ENCODE assay signal across 8 mouse cellular contexts in the genomic region with DNA sequence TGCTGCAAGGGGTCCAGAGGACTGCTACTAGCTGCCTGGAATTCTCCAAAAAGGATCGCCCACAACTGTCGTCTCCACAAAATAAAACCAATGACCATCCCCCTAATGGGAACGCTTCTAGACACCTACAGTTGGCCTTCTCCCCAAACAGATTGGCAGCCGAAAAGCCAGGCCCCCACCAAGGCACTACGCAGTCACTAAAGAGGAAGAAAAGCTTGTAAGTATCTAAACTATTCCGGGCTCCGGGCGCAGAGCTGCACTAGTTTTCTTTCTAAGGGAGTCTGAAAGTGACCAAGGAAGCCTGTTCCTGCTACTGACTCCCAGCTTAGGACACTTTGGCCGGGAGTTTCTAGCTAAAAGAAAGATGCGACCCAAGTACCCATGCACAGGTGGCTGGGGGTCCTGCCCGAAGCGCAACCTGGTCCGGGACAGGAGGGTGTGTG. TPM values are rescaled to one million over a fixed set of nuclear protein-coding genes. Genes with fewer than 3 reads are reported as not detected.
DNase-seq lines count a peak whose midpoint lies in the region; ATAC-seq and TF ChIP-seq lines count a peak whose summit lies in the region.

No protein-coding gene starts in this region.

- peak overlapping the region; percentile 64 for H3K4me3 ChIP-seq in heart, embryonic 15.5 days
- peak overlapping the region; percentile 91 for H3K4me3 ChIP-seq in ES-Bruce4 (ENCODE audit: low read depth, low read length)
- H3K4me3 ChIP-seq in embryonic facial prominence, embryonic 15.5 days (replicated peaks): peak overlapping the region; percentile 65
- H3K4me3 ChIP-seq in limb, embryonic 10.5 days: peak overlapping the region; percentile 83
- H3K4me3 ChIP-seq in stomach, embryonic 14.5 days (ENCODE audit: low read depth, low read length): peak overlapping the region; percentile 56

- no peak for TF ChIP-seq CTCF in ES-Bruce4 (IDR thresholded peaks at IDR 0.05; ENCODE audit: low read depth, low read length)

- no peak for TF ChIP-seq EP300 in ES-Bruce4 (IDR thresholded peaks at IDR 0.05; ENCODE audit: insufficient read depth, low read depth, low read length)

- H3K9ac ChIP-seq in heart, embryonic 15.5 days: peak overlapping the region; percentile 51
- H3K9ac ChIP-seq in ES-Bruce4 (ENCODE audit: low read depth, poor library complexity, severe bottlenecking): peak overlapping the region; percentile 83
- H3K9ac ChIP-seq in embryonic facial prominence, embryonic 15.5 days: peak overlapping the region; percentile 27
- H3K9ac ChIP-seq in stomach, embryonic 14.5 days (replicated peaks; ENCODE audit: low read depth, low read length): no peak overlapping the region

- H3K4me1 ChIP-seq in heart, embryonic 15.5 days (replicated peaks): peaks cover 7% of the 10 kb centered on the region; the same call in 1 of the 2 replicates
- no peaks in the 10 kb centered on the region for H3K4me1 ChIP-seq in ES-Bruce4 (ENCODE audit: control insufficient read depth, insufficient read depth, low read length)
- peaks cover 14% of the 10 kb centered on the region for H3K4me1 ChIP-seq in embryonic facial prominence, embryonic 15.5 days
- peaks cover 8% of the 10 kb centered on the region; the same call in 1 of the 2 replicates for H3K4me1 ChIP-seq in limb, embryonic 10.5 days
- peaks cover 4% of the 10 kb centered on the region; the same call in 1 of the 2 replicates for H3K4me1 ChIP-seq in stomach, embryonic 14.5 days (ENCODE audit: control insufficient read depth, insufficient read depth, low read length)

- ATAC-seq in heart, embryonic 15.5 days (replicated peaks; ENCODE audit: insufficient number of reproducible peaks, insufficient read depth, low FRiP score, low read depth): no peak
- ATAC-seq in embryonic facial prominence, embryonic 15.5 days (ENCODE audit: insufficient number of reproducible peaks, low FRiP score, low TSS enrichment, low read depth): no peak
- no peak for ATAC-seq in stomach, embryonic 14.5 days (ENCODE audit: insufficient number of reproducible peaks, insufficient read depth, low FRiP score, low read depth)
- no peak for ATAC-seq in erythroblast, adult 5-6 weeks (replicated peaks; ENCODE audit: low FRiP score, poor library complexity, severe bottlenecking)
- no peak for ATAC-seq in megakaryocyte-erythroid progenitor cell, adult 5-6 weeks (replicated peaks; ENCODE audit: low FRiP score, low TSS enrichment, poor library complexity, severe bottlenecking)

- WGBS in heart, embryonic 15.5 days: 3% methylated on average over 13 of the region's 13 CpGs
- WGBS in embryonic facial prominence, embryonic 15.5 days: 3% methylated on average over 13 of the region's 13 CpGs
- 2% methylated on average over 13 of the region's 13 CpGs for WGBS in limb, embryonic 10.5 days
- 3% methylated on average over 13 of the region's 13 CpGs for WGBS in stomach, embryonic 14.5 days

- H3K4me2 ChIP-seq in heart, embryonic 15.5 days: peak overlapping the region; percentile 99
- peak overlapping the region; percentile 96 for H3K4me2 ChIP-seq in embryonic facial prominence, embryonic 15.5 days (replicated peaks)
- H3K4me2 ChIP-seq in stomach, embryonic 14.5 days (replicated peaks; ENCODE audit: low read depth, low read length): peak overlapping the region; percentile 94

- no peak overlapping the region for H3K27ac ChIP-seq in heart, embryonic 15.5 days
- no peak overlapping the region for H3K27ac ChIP-seq in ES-Bruce4 (ENCODE audit: insufficient read depth, low read length)
- H3K27ac ChIP-seq in embryonic facial prominence, embryonic 15.5 days (replicated peaks): no peak overlapping the region
- H3K27ac ChIP-seq in limb, embryonic 10.5 days: peak overlapping the region; percentile 86; the same call in 1 of the 2 replicates
- no peak overlapping the region for H3K27ac ChIP-seq in stomach, embryonic 14.5 days (ENCODE audit: low read length)

- no peak for TF ChIP-seq POLR2A in ES-Bruce4 (IDR thresholded peaks at IDR 0.05; ENCODE audit: insufficient read depth, low read length)

- H3K36me3 ChIP-seq in heart, embryonic 15.5 days: no peaks in the 10 kb centered on the region
- H3K36me3 ChIP-seq in ES-Bruce4 (ENCODE audit: control insufficient read depth, insufficient read depth, low read length, poor library complexity, severe bottlenecking): no peaks in the 10 kb centered on the region
- no peaks in the 10 kb centered on the region for H3K36me3 ChIP-seq in embryonic facial prominence, embryonic 15.5 days
- H3K36me3 ChIP-seq in limb, embryonic 10.5 days: no peaks in the 10 kb centered on the region
- H3K36me3 ChIP-seq in stomach, embryonic 14.5 days (ENCODE audit: control insufficient read depth, insufficient read depth, low read length): no peaks in the 10 kb centered on the region

- no peak for DNase-seq in heart, adult 11 months
- no peak for DNase-seq in limb, embryonic 10.5 days (ENCODE audit: low spot score)

- H3K9me3 ChIP-seq in heart, embryonic 15.5 days (replicated peaks): no peaks in the 10 kb centered on the region
- no peaks in the 10 kb centered on the region for H3K9me3 ChIP-seq in ES-Bruce4 (replicated peaks; ENCODE audit: control insufficient read depth, insufficient read depth, low read length, poor library complexity, severe bottlenecking)
- H3K9me3 ChIP-seq in embryonic facial prominence, embryonic 15.5 days (replicated peaks): no peaks in the 10 kb centered on the region
- H3K9me3 ChIP-seq in limb, embryonic 10.5 days (replicated peaks): no peaks in the 10 kb centered on the region
- no peaks in the 10 kb centered on the region for H3K9me3 ChIP-seq in stomach, embryonic 14.5 days (ENCODE audit: control insufficient read depth, low read depth, low read length)

- H3K27me3 ChIP-seq in heart, embryonic 15.5 days: peaks cover 10% of the 10 kb centered on the region
- peaks cover 2% of the 10 kb centered on the region; the same call in 1 of the 2 replicates for H3K27me3 ChIP-seq in ES-Bruce4 (ENCODE audit: control insufficient read depth, insufficient read depth, low read length, poor library complexity, severe bottlenecking)
- peaks cover 9% of the 10 kb centered on the region for H3K27me3 ChIP-seq in embryonic facial prominence, embryonic 15.5 days
- H3K27me3 ChIP-seq in limb, embryonic 10.5 days (ENCODE audit: low read depth, poor library complexity, severe bottlenecking): peaks cover 13% of the 10 kb centered on the region; the same call in 1 of the 2 replicates
- no peaks in the 10 kb centered on the region for H3K27me3 ChIP-seq in stomach, embryonic 14.5 days (ENCODE audit: control insufficient read depth, insufficient read depth, low read length)

RNA-seq across cellular contexts. Expression of a gene that starts 0.7 kb away (rescaled TPM):
- polyA plus RNA-seq in heart, embryonic 15.5 days (2015; fragmentation: Nextera tagmentation; extraction: Ambion mirVana): 0.35 and 1.3 TPM in 2 replicates
- 1.6 and 2.3 TPM in 2 replicates for polyA plus RNA-seq in ES-Bruce4 (2011; ENCODE audit: insufficient read depth, insufficient read length, low read depth, missing spikeins)
- 1.5 and 1.7 TPM in 2 replicates for polyA plus RNA-seq in embryonic facial prominence, embryonic 15.5 days (2015; fragmentation: Nextera tagmentation; extraction: Ambion mirVana)
- polyA plus RNA-seq in limb, embryonic 10.5 days (2016; fragmentation: Nextera tagmentation; extraction: Ambion mirVana): 1.6 and 3.2 TPM in 2 replicates
- polyA plus RNA-seq in stomach, embryonic 14.5 days (2014; fragmentation: Nextera tagmentation; extraction: Ambion mirVana): 2.5 and 3.3 TPM in 2 replicates
- not detected in 2 replicates for total RNA-seq in erythroblast, adult 5-6 weeks (2015; ENCODE audit: low replicate concordance)
- not detected in 2 replicates for total RNA-seq in erythroblast, adult 5-6 weeks (2017; ENCODE audit: low replicate concordance)
- not detected in 2 replicates for total RNA-seq in megakaryocyte-erythroid progenitor cell, adult 5-6 weeks (2014; fragmentation: Nextera tagmentation)
- total RNA-seq in megakaryocyte-erythroid progenitor cell, adult 5-6 weeks (2017): not detected in 2 replicates
